Mouse (Mus musculus) left cerebral cortex, adult 2 months (tissue): ENCODE measurements at regions not wholly inside any gene's neighbourhood (a gene's known extent, or its start where the extent isn't known, plus 50 kb on each side); places are given as distances from the start of the nearest gene placed in this dataset.
"Not testable (repeated sequence)": the region's sequence is repeated elsewhere in the genome, so short reads cannot be mapped to it uniquely, and the experiment has no call there.

Experiments used
- DNase-seq, 2 experiments: peaks; one replicate each; pipeline ENCODE4 v3.0.0; 2021 to 2022; ENCODE audit warnings: low spot score in 2 of 2, mixed read lengths in 1 of 2; ENCODE audit errors: extremely low spot score in 1 of 2
- H3K27ac ChIP-seq: fragments of 200-600 bp; 2 replicates; pipeline ENCODE4 v1.8.1; 2022
- H3K4me3 ChIP-seq: fragments of 200-600 bp; 2 replicates; pipeline ENCODE4 v1.8.1; 2022
- CTCF ChIP-seq: fragments of 200-600 bp; IDR thresholded peaks from 2 replicates; pipeline ENCODE4 v1.8.1; 2022; ENCODE audit warnings: antibody characterized with exemption, mild to moderate bottlenecking, moderate library complexity
- intact Hi-C: fragments of 180-260 bp; cut with DNase I; formaldehyde crosslinking; loops from one replicate; pipeline ENCODE4 v1.15.1; 2025

DNA sequence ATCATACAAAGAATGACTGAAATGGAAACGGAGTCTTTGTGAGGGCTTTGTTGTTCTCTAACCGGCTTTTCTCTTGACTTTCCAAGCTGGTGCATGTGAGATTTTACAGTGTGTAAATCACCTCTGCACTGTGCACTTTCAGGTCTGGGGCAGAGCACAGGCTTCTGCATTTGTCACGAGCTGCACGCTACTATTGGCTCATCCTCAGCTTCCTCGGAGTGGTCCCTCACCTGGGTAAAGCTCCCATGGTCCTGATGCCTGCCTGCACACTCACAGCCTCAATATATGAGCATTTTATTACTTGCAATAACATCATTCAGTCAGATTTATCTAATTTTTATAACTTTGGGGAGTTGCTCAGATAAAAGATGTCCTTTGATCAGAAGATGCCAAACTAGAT is 109.8 kb upstream of the Nrip1 start:
- no peak for TF ChIP-seq CTCF
- Histone ChIP-seq H3K4me3 (no peak overlapping the region), H3K27ac (no peak overlapping the region)
- DNase-seq: no peak
- intact Hi-C loops: no loop called here

DNA sequence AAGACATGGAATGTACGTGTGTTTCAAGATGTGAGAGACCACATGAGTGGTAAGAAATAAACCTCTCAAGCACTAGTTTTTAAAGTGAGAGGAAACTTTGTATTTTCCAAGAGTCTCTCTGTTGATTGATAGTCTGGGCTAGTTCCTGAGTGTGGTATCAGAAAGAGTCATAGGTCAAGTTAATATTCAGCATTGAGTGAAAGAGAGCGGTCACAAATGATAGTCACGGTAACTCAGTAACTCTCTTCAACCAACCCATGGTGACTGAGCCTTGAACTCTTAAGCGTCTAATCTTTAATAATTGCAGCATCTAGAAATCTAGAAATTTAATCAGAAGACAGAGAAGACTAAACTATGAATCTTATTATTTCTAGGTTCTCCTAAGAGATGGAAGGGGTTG is 108.3 kb upstream of the Nrip1 start:
- Histone ChIP-seq H3K27ac (no peak overlapping the region), H3K4me3 (no peak overlapping the region)
- no peak for TF ChIP-seq CTCF
- intact Hi-C loops: no loop called here
- no peak for DNase-seq

DNA sequence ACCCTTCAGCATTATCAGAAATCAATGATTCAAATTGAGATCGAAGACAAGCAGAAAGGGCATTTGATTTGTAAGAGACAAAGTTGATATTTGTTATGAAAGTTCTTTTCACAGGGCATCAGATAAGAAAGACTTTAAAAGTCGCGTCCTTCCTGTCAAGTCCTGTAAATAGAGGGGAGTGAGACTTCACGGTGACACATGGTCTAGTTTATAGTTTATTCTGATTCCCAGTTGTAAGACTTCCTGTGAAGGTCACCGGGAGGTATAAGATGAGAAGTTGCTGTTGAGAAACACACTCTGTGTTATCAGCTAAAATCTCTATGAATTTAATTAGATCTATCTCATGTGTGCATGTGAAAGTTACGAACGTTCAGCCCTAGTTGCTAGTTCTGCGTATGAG is 103.8 kb upstream of the Nrip1 start:
- Histone ChIP-seq H3K27ac (no peak overlapping the region), H3K4me3 (no peak overlapping the region)
- intact Hi-C loops: no loop called here
- TF ChIP-seq CTCF: no peak
- no peak for DNase-seq

DNA sequence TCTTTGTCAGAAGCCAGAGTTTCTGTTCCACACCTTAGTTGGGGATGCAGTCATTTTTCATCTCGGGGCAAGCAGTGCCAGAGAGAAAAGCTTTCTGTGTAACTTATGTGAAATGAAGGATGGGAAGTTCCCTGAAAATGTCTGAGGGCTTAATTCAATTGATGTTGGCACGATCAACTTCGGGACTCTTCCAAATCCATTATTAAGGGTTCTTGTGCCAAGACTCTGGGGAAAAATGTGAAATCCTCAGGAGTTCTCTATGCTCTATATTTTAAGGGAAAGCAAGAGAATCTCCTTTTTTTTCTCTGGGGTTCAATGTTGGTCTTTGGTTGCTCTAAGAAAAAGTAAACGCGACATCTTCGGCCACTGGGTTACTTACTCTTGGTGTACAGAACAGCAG is 100.9 kb upstream of the Nrip1 start:
- Histone ChIP-seq H3K4me3 (no peak overlapping the region), H3K27ac (no peak overlapping the region)
- intact Hi-C loops: no loop called here
- no peak for DNase-seq
- no peak for TF ChIP-seq CTCF

DNA sequence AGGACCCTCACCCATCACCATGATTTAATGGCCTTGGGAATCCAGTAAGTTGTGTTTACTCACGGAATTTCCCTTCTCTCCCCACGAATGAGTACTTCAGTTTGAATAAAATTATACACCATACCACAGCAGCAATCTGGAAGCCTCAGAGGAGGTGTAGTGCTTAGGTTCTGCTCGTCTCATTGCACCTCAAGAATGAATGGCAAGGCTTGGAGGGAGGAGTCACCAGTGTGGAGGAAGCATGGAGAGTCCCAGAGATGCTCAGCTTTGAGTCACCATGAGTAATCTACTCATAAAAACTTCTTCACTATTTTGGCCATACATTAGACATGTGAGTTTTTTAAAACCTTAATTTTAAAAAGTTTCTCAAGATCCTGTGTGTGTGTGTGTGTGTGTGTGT is 98.8 kb upstream of the Nrip1 start:
- no peak overlapping the region for H3K27ac ChIP-seq
- DNase-seq: no peak
- H3K4me3 ChIP-seq: no peak overlapping the region
- TF ChIP-seq CTCF: no peak
- intact Hi-C loops: no loop called here

DNA sequence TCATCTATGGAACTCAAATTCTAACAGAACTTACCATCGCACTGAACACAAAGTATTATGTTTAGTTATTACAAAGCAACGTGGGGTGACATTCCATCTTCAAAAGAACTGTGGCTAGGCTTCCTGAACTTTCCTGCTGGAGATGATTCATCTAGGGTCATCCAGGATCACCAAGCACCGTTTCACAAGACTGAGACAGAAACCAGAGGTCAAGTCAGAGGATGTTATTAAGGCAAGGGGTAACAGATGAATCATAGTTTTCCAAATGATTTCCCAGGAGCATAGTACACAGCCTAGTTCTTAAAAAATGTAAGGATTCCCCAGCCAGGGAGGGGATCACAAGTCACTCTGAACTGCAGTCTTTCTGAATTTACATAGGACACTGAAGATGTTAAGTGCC is 97.5 kb upstream of the Nrip1 start:
- no peak overlapping the region for H3K4me3 ChIP-seq
- DNase-seq: no peak
- intact Hi-C loops: no loop called here
- TF ChIP-seq CTCF: no peak
- no peak overlapping the region for H3K27ac ChIP-seq

DNA sequence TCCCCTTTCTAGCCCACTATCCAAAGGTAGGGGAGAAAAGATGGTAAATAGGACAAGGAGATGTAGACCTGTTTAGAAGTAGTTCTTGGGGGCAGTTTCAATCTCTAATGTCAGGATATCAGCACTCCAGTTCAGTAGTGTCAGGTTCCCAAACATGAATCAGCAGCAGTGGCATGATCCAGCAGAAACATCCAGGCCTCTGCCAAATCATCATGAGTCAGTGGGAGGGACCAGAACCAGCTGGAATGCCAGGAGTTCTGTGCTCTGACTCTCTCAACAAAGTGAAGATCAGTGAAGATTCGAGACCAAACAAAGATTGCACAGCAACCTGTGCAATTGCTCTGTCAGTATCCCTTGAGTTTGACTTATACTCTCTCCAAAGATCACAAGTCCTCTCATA is 85.9 kb upstream of the Nrip1 start:
- intact Hi-C loops: no loop called here
- DNase-seq: no peak
- no peak overlapping the region for H3K27ac ChIP-seq
- no peak for TF ChIP-seq CTCF
- no peak overlapping the region for H3K4me3 ChIP-seq

DNA sequence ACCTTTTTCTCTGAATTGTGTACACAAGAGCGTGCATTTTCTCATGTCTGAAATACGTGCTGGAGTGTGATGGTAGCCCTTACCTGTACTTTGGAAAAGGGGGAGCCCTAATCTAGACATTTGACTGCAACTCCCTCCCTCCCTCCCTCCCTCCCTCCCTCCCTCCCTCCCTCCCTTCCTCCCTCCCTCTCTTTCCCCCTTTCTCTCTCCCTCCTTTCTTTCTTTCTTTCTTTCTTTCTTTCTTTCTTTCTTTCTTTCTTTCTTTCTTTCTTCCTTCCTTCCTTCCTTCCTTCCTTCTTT is 82.6 kb upstream of the Nrip1 start:
- DNase-seq, H3K27ac ChIP-seq, intact Hi-C loops, H3K4me3 ChIP-seq: not testable (repeated sequence)

DNA sequence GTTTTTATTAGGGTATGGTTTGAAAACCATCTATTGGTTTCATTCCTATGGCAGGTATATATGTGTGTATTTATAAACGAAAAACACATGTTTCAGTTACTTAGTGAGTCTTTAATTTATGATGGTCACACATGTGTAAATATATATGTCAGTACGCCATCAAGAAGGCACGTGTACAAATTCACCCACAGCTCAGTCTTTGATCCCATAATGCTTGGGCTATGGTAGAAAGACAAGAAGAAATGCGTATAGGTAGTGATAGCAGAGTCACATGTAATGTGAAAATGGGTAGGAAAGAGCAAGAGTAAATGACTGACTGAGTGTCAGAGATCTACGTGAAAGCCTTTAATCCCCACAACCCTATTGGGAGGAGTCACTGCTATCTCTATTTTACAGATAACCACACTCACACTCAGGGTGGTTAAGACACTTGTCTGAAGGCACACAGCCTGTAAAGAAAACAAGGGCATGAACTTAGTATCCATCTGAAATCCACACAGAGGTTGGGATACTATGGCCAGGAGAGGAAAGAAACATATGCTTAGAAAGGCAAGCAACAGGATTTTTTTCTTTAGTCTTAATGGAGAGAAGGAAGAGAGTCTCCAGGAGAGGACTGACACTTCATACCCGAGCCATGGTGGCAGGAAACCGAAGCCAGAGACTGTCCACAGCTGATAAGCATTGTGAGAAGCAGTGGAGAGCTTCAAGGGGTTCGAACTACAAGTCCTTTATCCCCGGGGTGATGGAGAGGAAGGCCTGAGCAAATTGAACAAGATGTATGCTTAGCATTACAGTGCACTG is 82.1 kb upstream of the Nrip1 start:
- TF ChIP-seq CTCF: no peak
- intact Hi-C loops: no loop called here
- Histone ChIP-seq H3K27ac (no peak overlapping the region), H3K4me3 (no peak overlapping the region)
- no peak for DNase-seq

DNA sequence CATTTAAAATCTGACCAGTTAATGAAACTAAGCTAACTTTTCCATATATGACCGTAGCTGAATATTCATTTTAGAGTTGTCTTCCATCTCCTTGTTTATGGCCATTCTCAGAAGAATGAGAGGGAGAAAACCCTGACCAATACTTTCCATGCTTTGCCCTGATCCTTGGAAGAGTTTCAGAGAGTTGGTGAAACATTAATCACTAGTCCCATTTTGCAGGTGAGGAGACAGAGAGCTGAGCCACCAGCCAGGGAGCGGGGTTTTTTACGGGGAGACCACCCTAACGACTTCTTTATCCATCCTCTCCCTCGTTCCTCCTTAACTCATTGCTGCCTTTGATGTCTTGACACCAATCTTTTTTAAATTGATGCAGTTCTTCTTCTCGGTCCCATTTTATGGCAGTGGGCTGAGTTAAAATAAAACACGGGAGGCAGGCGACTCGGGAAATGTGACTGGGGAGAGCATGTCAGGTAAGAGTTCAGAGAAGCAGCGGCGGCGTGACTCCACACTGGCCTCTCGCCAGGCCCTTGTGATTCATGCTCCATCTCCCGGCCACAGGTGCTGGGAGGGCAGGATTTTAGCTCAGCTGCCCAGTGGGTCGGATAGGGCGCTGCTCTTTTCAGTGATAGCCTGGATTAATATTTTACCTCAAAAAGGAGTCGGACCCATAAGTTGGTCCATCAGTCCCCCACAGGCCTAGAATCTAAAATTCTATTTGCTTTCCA is 81.3 kb upstream of the Nrip1 start:
- no peak overlapping the region for H3K4me3 ChIP-seq
- H3K27ac ChIP-seq: no peak overlapping the region
- intact Hi-C loops: no loop called here
- no peak for DNase-seq
- TF ChIP-seq CTCF: no peak

DNA sequence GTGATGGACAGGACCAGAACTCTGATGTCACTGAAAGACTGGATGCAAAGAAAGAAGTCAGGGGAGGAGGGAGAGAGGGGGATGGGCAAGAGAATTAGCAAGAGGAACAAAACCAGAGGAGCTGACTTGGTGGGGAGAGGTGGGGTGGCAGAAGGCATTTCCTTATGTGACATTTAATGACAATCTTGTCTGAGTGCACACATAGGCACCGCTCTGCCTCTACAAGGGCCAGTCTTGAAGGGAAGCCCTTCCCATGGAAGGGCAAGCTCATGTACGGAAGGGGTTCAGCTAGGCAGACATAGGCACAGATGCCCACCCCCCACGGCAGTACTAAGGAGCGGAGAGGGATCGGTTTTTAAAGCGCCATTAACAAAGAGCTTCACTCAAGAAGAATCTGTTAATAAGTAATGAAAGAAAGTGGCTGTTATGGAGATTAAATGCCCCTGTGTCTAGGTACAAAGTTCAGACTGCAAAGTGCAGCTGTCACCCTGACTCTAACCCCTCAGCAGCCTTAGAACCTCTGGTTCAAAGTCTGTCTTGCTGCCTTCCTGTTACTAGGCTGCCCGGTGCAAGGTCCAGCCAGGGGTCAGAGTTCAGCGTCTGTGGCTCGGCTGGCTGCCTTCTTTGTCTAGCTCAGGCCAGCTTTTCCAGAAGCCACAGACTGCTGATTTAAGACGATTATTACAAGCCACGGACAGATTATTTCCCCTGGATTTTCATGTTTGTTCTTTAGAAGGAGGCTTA is 80.0 kb upstream of the Nrip1 start:
- DNase-seq: no peak
- no peak overlapping the region for H3K27ac ChIP-seq
- no peak overlapping the region for H3K4me3 ChIP-seq
- intact Hi-C loops: no loop called here
- TF ChIP-seq CTCF: no peak

DNA sequence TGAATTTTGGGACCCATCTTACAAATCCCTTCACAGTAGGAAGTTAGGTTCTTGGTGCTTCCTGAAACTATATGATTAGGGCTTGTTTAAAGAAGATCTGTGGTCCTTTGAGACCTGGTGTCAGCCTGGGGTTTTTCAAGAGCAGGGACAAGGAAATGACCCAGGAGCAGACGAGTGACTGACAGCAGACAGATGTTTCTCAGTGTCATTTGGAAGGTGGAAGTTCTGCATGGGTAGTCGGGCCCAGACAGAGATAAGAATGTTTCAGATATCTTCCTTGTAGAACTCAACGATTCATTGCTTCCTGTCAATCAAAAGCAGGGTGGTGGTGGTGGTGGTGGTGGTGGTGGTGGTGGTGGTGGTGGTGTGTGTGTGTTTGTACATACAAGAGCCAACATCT is 75.1 kb upstream of the Nrip1 start:
- H3K4me3 ChIP-seq: no peak overlapping the region
- TF ChIP-seq CTCF: no peak
- no peak for DNase-seq
- no peak overlapping the region for H3K27ac ChIP-seq
- intact Hi-C loops: no loop called here
